Mouse (Mus musculus) bone marrow, adult 2 months (tissue): ENCODE measurements at regions not wholly inside any gene's neighbourhood (a gene's known extent, or its start where the extent isn't known, plus 50 kb on each side); places are given as distances from the start of the nearest gene placed in this dataset.

Source experiments
- CTCF ChIP-seq: fragments of 200-500 bp; IDR thresholded peaks from 2 replicates; pipeline ENCODE4 v1.5.1; 2011; ENCODE audit warnings: low read length, control low read depth; ENCODE audit not compliant: control insufficient read depth, insufficient read depth
- POLR2A ChIP-seq: fragments of 200-500 bp; IDR thresholded peaks from 2 replicates; pipeline ENCODE4 v1.6.1; 2011; ENCODE audit warnings: low read depth, mild to moderate bottlenecking, control low read depth, low read length, borderline replicate concordance; ENCODE audit not compliant: control insufficient read depth

- no peak for TF ChIP-seq CTCF
- TF ChIP-seq POLR2A, result no peak
Measured at GRCm38 (mm10) chr19:14785661-14786060, 187.8 kb upstream of the Tle4 start.
